Mouse (Mus musculus): Measurements from ENCODE around the gene Kdm2b.

GRCm38 (mm10) chr5:122894821-122895220, 94.8 kb downstream of the Kdm2b start:
- TF ChIP-seq FLI1 (IDR thresholded peaks at IDR 0.05; ENCODE audit: low read length) (no peak), GATA1 (IDR thresholded peaks at IDR 0.05; ENCODE audit: borderline replicate concordance, low read length) (no peak)

Measured in megakaryocyte, embryonic 14.5 days (primary cell).